Mouse (Mus musculus): ENCODE measurements around the gene Akap6. TPM values are rescaled to one million over a fixed set of nuclear protein-coding genes. Genes with fewer than 3 reads are reported as not detected.

The Akap6 gene
- total and polyA plus RNA-seq, 2 experiments from 2014 or later, result 18.2 to 69.3 TPM

DNA sequence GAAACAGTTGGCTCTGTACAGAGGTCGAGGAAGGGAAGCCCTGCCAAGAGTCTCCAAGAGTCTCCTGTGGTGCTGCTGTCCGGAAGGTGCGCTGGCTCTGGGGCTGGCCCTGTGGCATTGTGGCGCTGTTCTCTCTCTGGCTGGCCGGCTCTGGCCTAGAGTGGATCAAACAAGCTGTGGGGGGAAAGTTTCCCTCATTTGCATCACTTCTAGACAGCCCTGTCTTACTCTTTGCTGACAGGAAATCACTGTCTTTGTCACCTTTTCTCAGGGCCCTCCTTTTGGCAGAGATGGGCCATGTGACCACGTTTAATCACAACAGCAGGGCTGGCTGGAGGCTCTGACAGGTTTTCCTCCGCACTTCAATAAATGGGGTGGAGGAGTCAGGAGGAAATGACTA, 333.6 kb downstream of the Akap6 start:
- Histone ChIP-seq H3K27ac (ENCODE audit: low read depth, low read length) (peak overlapping the region; percentile 67), H3K4me1 (ENCODE audit: insufficient read depth, low read length) (peaks cover 3% of the 10 kb centered on the region; the same call in 1 of the 2 replicates), H3K9ac (replicated peaks; ENCODE audit: low read length, poor library complexity, severe bottlenecking) (no peak overlapping the region), H3K4me2 (ENCODE audit: low read depth, low read length, poor library complexity, severe bottlenecking) (peak overlapping the region; percentile 34), H3K9me3 (ENCODE audit: low read length) (no peaks in the 10 kb centered on the region), H3K4me3 (ENCODE audit: low read depth, low read length) (no peak overlapping the region), H3K36me3 (ENCODE audit: insufficient read depth, low read length) (no peaks in the 10 kb centered on the region), H3K27me3 (ENCODE audit: insufficient read depth, low read length) (no peaks in the 10 kb centered on the region)
- peak; percentile 78 for ATAC-seq (ENCODE audit: low FRiP score)
- 5% methylated on average over 7 of the region's 7 CpGs for WGBS
- peak; percentile 26; the same call in 1 of the 2 replicates for TF ChIP-seq CTCF (IDR thresholded peaks at IDR 0.05)
- peak; percentile 75 for DNase-seq (ENCODE audit: low spot score)

GRCm38 (mm10) chr12:53033404-53033913, 334.3 kb downstream of the Akap6 start:
- peak overlapping the region; percentile 34 for H3K4me2 ChIP-seq (ENCODE audit: low read depth, low read length, poor library complexity, severe bottlenecking)
- WGBS, result 10% methylated on average over 14 of the region's 14 CpGs
- H3K4me1 ChIP-seq (ENCODE audit: insufficient read depth, low read length), result peaks cover 3% of the 10 kb centered on the region; the same call in 1 of the 2 replicates
- DNase-seq (ENCODE audit: low spot score) (peak; percentile 84), ATAC-seq (ENCODE audit: low FRiP score) (peak; percentile 80)
- H3K27ac ChIP-seq (ENCODE audit: low read depth, low read length), result peak overlapping the region; percentile 67
- TF ChIP-seq CTCF (IDR thresholded peaks at IDR 0.05), result no peak
- H3K9me3 ChIP-seq (ENCODE audit: low read length), result no peaks in the 10 kb centered on the region
- no peaks in the 10 kb centered on the region for H3K27me3 ChIP-seq (ENCODE audit: insufficient read depth, low read length)
- H3K4me3 ChIP-seq (ENCODE audit: low read depth, low read length), result no peak overlapping the region
- no peak overlapping the region for H3K9ac ChIP-seq (replicated peaks; ENCODE audit: low read length, poor library complexity, severe bottlenecking)
- H3K36me3 ChIP-seq (ENCODE audit: insufficient read depth, low read length), result no peaks in the 10 kb centered on the region

DNA sequence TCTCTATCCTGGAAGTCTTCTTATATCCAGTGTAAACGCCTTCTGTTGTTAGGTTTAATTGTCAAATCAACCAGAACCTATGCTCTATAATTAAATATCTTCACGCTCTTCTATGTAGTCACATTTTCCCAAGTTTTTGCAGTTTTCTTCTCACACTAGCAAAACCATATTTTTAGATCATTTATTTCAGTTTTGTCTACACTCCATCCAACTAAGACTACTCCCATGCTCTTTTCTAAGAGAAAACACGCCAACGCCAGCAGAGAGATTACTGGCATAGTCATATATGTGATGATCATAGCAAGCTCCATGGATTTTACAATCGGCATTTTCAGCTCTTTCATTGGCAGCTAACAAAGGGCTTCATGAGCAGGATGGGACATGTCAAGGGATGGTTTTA, 341.5 kb downstream of the Akap6 start:
- ATAC-seq (ENCODE audit: low FRiP score), result no peak
- Histone ChIP-seq H3K9ac (replicated peaks; ENCODE audit: low read length, poor library complexity, severe bottlenecking) (no peak overlapping the region), H3K9me3 (ENCODE audit: low read length) (no peaks in the 10 kb centered on the region), H3K4me3 (ENCODE audit: low read depth, low read length) (no peak overlapping the region), H3K36me3 (ENCODE audit: insufficient read depth, low read length) (no peaks in the 10 kb centered on the region), H3K4me1 (ENCODE audit: insufficient read depth, low read length) (no peaks in the 10 kb centered on the region), H3K4me2 (ENCODE audit: low read depth, low read length, poor library complexity, severe bottlenecking) (no peak overlapping the region), H3K27me3 (ENCODE audit: insufficient read depth, low read length) (no peaks in the 10 kb centered on the region), H3K27ac (ENCODE audit: low read depth, low read length) (no peak overlapping the region)
- WGBS, result 92% methylated on average over 5 of the region's 5 CpGs
- no peak for TF ChIP-seq CTCF (IDR thresholded peaks at IDR 0.05)
- DNase-seq (ENCODE audit: low spot score), result no peak

GRCm38 (mm10) chr12:53042739-53043138, 343.6 kb downstream of the Akap6 start:
- peak; percentile 87 for TF ChIP-seq CTCF (IDR thresholded peaks at IDR 0.05)
- 20% methylated on average over 5 of the region's 5 CpGs for WGBS
- peak; percentile 76 for DNase-seq (ENCODE audit: low spot score)
- Histone ChIP-seq H3K36me3 (ENCODE audit: insufficient read depth, low read length) (no peaks in the 10 kb centered on the region), H3K27me3 (ENCODE audit: insufficient read depth, low read length) (no peaks in the 10 kb centered on the region), H3K4me3 (ENCODE audit: low read depth, low read length) (no peak overlapping the region), H3K4me1 (ENCODE audit: insufficient read depth, low read length) (no peaks in the 10 kb centered on the region), H3K9ac (replicated peaks; ENCODE audit: low read length, poor library complexity, severe bottlenecking) (no peak overlapping the region), H3K9me3 (ENCODE audit: low read length) (no peaks in the 10 kb centered on the region), H3K4me2 (ENCODE audit: low read depth, low read length, poor library complexity, severe bottlenecking) (no peak overlapping the region), H3K27ac (ENCODE audit: low read depth, low read length) (no peak overlapping the region)
- 0 out of 2 replicates have a peak, but pooled peaks have one; percentile 52 for ATAC-seq (ENCODE audit: low FRiP score)

DNA sequence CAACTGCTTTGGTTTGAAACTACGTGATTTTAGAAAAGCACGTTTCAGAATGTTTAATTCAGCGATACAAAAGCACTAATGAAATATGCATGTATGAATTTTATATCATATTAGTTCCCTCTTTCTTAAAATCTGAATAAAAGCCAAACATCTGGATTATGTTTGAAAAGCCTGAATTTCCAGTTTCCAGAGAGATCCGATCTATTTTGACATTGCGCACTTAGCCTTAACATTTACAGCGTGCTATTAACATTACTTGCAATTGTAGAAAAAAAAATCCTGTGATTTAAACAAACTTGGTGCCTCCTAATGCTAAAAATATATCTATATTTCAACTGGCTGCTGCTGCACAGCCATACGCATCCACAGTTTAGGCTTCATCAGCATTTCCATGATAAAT, 358.4 kb downstream of the Akap6 start:
- Histone ChIP-seq H3K27ac (ENCODE audit: low read depth, low read length) (no peak overlapping the region), H3K4me3 (ENCODE audit: low read depth, low read length) (no peak overlapping the region), H3K36me3 (ENCODE audit: insufficient read depth, low read length) (no peaks in the 10 kb centered on the region), H3K9ac (replicated peaks; ENCODE audit: low read length, poor library complexity, severe bottlenecking) (no peak overlapping the region), H3K27me3 (ENCODE audit: insufficient read depth, low read length) (no peaks in the 10 kb centered on the region), H3K9me3 (ENCODE audit: low read length) (no peaks in the 10 kb centered on the region), H3K4me1 (ENCODE audit: insufficient read depth, low read length) (0 out of 2 replicates have a peak, but pooled peaks cover 4% of the 10 kb centered on the region), H3K4me2 (ENCODE audit: low read depth, low read length, poor library complexity, severe bottlenecking) (no peak overlapping the region)
- DNase-seq (ENCODE audit: low spot score), result no peak
- 82% methylated on average over 7 of the region's 7 CpGs for WGBS
- ATAC-seq (ENCODE audit: low FRiP score), result no peak
- no peak for TF ChIP-seq CTCF (IDR thresholded peaks at IDR 0.05)

DNA sequence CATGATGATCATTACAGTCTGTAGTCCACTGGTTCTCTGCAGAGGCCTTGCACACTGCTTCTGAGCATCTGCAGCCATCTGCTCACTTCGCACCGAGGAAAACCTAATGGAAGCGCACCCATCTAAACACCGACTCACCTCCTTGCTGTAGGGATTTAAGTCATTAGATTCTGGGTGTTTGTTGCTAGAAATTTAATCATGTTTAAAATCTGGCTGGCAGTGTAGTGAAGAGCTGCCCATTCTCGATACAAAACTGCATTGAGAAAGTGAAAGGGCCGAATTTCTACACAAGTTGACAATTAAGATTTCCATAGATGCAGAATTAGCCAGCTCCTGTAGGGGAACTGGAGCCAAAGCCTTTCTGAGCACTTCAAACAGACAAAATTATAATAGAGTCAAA, 361.7 kb downstream of the Akap6 start:
- no peak overlapping the region for H3K4me3 ChIP-seq (ENCODE audit: low read depth, low read length)
- peak; percentile 13; the same call in 1 of the 2 replicates for TF ChIP-seq CTCF (IDR thresholded peaks at IDR 0.05)
- no peak for ATAC-seq (ENCODE audit: low FRiP score)
- no peak overlapping the region for H3K9ac ChIP-seq (replicated peaks; ENCODE audit: low read length, poor library complexity, severe bottlenecking)
- H3K9me3 ChIP-seq (ENCODE audit: low read length), result no peaks in the 10 kb centered on the region
- H3K27me3 ChIP-seq (ENCODE audit: insufficient read depth, low read length), result no peaks in the 10 kb centered on the region
- H3K27ac ChIP-seq (ENCODE audit: low read depth, low read length), result peak overlapping the region; percentile 38; the same call in 1 of the 2 replicates
- H3K4me2 ChIP-seq (ENCODE audit: low read depth, low read length, poor library complexity, severe bottlenecking), result no peak overlapping the region
- DNase-seq (ENCODE audit: low spot score), result peak; percentile 22
- no peaks in the 10 kb centered on the region for H3K36me3 ChIP-seq (ENCODE audit: insufficient read depth, low read length)
- WGBS, result 33% methylated on average over 6 of the region's 6 CpGs
- H3K4me1 ChIP-seq (ENCODE audit: insufficient read depth, low read length), result peaks cover 20% of the 10 kb centered on the region; the same call in 1 of the 2 replicates

Data from midbrain, postnatal 0 days (tissue).